Mouse (Mus musculus): ENCODE results near the gene Hpse. TPM values are rescaled to one million over a fixed set of nuclear protein-coding genes. Genes with fewer than 3 reads are reported as not detected.

Gene Hpse
- polyA plus RNA-seq, 1 experiment from 2014 or later: 1.8 TPM

DNA sequence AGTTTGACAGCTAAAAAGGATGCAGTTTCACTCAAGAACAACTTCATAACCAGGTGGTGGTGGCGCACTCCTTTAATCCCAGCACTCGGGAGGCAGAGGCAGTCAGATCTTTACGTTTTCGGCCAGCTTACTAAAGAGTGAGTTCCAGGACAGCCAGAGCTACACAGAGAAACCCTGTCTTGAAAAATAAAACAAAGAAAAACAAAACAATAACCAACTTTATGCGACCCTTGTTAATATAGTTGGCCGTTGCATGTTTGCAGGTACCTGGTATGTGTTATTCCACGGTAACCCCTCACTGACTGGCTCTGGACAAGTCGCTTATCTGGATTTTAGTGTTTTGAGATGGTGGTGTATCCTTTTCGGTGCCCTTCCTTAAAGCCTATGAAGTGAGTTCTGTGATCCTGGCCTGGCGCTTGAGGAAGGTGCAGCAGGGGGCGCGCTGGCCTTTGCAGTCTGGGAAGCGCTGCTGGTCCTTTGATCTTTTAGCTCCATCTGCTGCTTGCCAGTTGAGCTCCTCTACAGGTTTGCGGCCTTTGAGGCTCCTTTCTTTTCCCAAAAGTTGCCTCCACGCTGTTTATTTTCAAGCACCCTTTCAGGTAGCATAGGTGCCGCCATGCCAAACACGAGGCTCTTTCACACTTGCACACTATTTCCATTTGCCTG lies 44.7 kb downstream of the Hpse start, which contains the start of gene Coq2:
Coq2 (minus strand) TSS at position 430 of the 666 bp plus-strand sequence.
- Histone ChIP-seq H3K27ac (ENCODE audit: low read length) (peak within 1 kb of the TSS; percentile 44), H3K4me1 (ENCODE audit: control insufficient read depth, low read depth, low read length) (peaks cover 22% of the 10 kb centered on the region), H3K4me3 (ENCODE audit: low read depth, low read length) (peak within 1 kb of the TSS; percentile 74), H3K4me2 (ENCODE audit: low read depth, low read length) (peak within 1 kb of the TSS; percentile 86), H3K9ac (ENCODE audit: low read depth, low read length) (peak within 1 kb of the TSS; percentile 70), H3K27me3 (ENCODE audit: control insufficient read depth, insufficient read depth, low read depth, low read length) (no peaks in the 10 kb centered on the region), H3K36me3 (ENCODE audit: control insufficient read depth, insufficient read depth) (peaks cover 3% of the 10 kb centered on the region; the same call in 1 of the 2 replicates), H3K9me3 (replicated peaks; ENCODE audit: control insufficient read depth, low read length) (no peaks in the 10 kb centered on the region)
- ATAC-seq (ENCODE audit: low read depth): peak; percentile 64
- WGBS (ENCODE audit: insufficient replicate concordance): 6% methylated on average over 17 of the region's 17 CpGs

DNA sequence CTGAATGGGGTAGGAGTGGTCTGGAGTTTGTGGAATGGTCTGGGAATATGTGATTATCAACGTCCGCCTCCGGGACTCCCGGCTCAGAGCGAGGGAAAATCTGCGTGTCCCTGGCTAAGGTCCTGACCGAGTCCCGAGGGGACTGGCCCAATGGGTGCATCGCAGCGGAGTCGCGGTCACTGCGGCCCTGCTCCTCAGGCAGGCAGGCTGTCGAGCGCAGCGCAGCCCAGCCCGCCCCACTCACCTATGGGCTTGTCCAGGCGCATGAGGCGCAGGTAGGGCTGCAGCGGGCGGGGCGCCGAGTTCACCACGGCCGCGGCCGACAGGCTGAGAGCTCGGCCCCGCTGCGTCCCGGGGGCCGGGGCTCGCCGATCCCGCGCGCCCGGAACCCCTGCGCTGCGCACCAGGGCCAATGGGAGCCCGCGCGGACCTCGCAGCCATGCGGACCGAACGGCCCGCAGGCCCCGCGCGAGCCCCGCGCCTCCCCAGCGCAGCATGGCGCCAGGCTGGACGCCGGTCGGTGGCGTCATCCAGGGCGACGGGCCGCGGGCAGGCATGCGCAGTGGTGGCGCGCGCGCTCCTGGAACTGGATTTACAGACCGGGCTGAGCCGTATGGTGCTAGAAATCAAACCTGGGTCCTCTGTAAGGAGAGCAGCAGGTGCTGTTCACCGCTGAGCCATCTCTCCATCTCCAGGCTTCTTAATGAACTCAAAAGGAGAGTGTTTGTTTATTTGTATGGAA lies 45.6 kb downstream of the Hpse start:
- Histone ChIP-seq H3K36me3 (ENCODE audit: control insufficient read depth, insufficient read depth) (peaks cover 3% of the 10 kb centered on the region; the same call in 1 of the 2 replicates), H3K27ac (ENCODE audit: low read length) (peak overlapping the region; percentile 44; the same call in 1 of the 2 replicates), H3K4me3 (ENCODE audit: low read depth, low read length) (peak overlapping the region; percentile 74), H3K4me1 (ENCODE audit: control insufficient read depth, low read depth, low read length) (peaks cover 22% of the 10 kb centered on the region), H3K4me2 (ENCODE audit: low read depth, low read length) (peak overlapping the region; percentile 86), H3K9ac (ENCODE audit: low read depth, low read length) (peak overlapping the region; percentile 70), H3K9me3 (replicated peaks; ENCODE audit: control insufficient read depth, low read length) (no peaks in the 10 kb centered on the region), H3K27me3 (ENCODE audit: control insufficient read depth, insufficient read depth, low read depth, low read length) (no peaks in the 10 kb centered on the region)
- ATAC-seq (ENCODE audit: low read depth): peak; percentile 94
- WGBS (ENCODE audit: insufficient replicate concordance): under 1% methylated on average over 71 of the region's 71 CpGs

DNA sequence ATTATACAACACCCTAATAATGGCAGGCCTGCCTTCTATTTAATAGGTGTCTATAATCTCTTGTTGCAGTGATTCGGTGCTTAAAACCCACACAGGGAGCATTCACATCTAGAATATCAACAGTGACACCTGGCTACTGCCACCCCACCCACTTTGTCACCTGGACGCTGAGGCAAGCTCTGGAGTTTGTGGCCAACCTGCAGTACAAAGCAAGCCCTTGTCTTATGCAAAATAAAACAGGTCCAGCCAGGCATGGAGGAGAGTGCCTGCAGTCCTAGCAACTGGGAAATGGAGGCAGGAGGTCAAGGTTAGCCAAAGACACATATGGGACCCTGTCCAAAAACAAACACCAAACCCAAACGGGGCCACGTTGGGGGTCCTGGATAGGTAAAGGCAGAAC lies 47.1 kb downstream of the Hpse start:
- no peak for ATAC-seq (ENCODE audit: low read depth)
- peaks cover 3% of the 10 kb centered on the region; the same call in 1 of the 2 replicates for H3K36me3 ChIP-seq (ENCODE audit: control insufficient read depth, insufficient read depth)
- H3K4me2 ChIP-seq (ENCODE audit: low read depth, low read length): no peak overlapping the region
- no peaks in the 10 kb centered on the region for H3K27me3 ChIP-seq (ENCODE audit: control insufficient read depth, insufficient read depth, low read depth, low read length)
- WGBS (ENCODE audit: insufficient replicate concordance): 63% methylated on average over 4 of the region's 4 CpGs
- no peak overlapping the region for H3K27ac ChIP-seq (ENCODE audit: low read length)
- H3K9me3 ChIP-seq (replicated peaks; ENCODE audit: control insufficient read depth, low read length): no peaks in the 10 kb centered on the region
- no peak overlapping the region for H3K4me3 ChIP-seq (ENCODE audit: low read depth, low read length)
- H3K9ac ChIP-seq (ENCODE audit: low read depth, low read length): no peak overlapping the region
- H3K4me1 ChIP-seq (ENCODE audit: control insufficient read depth, low read depth, low read length): peaks cover 22% of the 10 kb centered on the region

DNA sequence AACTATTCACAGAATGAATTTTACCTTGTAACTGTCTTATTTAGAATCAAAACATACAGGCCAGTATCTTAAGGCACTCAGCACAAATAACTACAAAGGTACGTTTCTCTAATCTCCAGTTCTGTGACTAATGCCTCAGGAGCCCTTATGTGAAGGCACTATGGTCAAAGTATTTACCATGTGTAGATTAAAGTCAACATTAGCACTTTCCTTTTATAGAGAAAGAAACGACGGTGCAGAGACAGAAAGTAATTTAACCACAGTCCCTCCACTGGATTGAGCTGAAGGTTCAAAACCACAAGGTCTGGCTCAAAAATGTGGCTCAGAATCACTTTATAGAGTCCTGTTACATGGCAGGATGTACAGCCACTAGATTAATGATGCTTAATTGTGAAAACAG lies 47.6 kb downstream of the Hpse start:
- H3K27ac ChIP-seq (ENCODE audit: low read length): no peak overlapping the region
- no peaks in the 10 kb centered on the region for H3K9me3 ChIP-seq (replicated peaks; ENCODE audit: control insufficient read depth, low read length)
- no peak overlapping the region for H3K4me3 ChIP-seq (ENCODE audit: low read depth, low read length)
- H3K27me3 ChIP-seq (ENCODE audit: control insufficient read depth, insufficient read depth, low read depth, low read length): no peaks in the 10 kb centered on the region
- WGBS (ENCODE audit: insufficient replicate concordance): 44% methylated on average over 3 of the region's 3 CpGs
- no peak overlapping the region for H3K9ac ChIP-seq (ENCODE audit: low read depth, low read length)
- no peak overlapping the region for H3K4me2 ChIP-seq (ENCODE audit: low read depth, low read length)
- H3K4me1 ChIP-seq (ENCODE audit: control insufficient read depth, low read depth, low read length): peaks cover 22% of the 10 kb centered on the region
- no peak for ATAC-seq (ENCODE audit: low read depth)
- H3K36me3 ChIP-seq (ENCODE audit: control insufficient read depth, insufficient read depth): peaks cover 3% of the 10 kb centered on the region; the same call in 1 of the 2 replicates

DNA sequence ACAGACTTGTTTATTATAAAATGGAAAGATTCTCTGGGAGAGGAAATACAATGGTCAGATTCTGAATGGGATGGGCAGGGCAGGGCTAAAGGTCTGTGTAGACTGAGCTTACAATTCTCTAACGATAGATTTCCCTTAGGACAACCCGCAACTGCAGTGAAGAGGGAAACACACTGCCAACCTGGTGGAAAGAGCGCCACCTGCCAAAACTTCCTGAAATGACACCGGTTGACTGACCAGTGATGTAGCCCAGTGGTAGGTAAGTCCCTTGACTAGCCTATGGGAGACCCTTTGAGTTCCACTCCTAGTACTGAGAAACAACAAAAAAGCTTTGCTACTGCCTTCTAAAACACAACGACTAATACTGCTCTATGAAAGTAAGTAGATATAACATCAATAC lies 48.1 kb downstream of the Hpse start:
- ATAC-seq (ENCODE audit: low read depth): no peak
- 24% methylated on average over 5 of the region's 5 CpGs for WGBS (ENCODE audit: insufficient replicate concordance)
- Histone ChIP-seq H3K9me3 (replicated peaks; ENCODE audit: control insufficient read depth, low read length) (no peaks in the 10 kb centered on the region), H3K4me2 (ENCODE audit: low read depth, low read length) (no peak overlapping the region), H3K4me3 (ENCODE audit: low read depth, low read length) (no peak overlapping the region), H3K9ac (ENCODE audit: low read depth, low read length) (no peak overlapping the region), H3K36me3 (ENCODE audit: control insufficient read depth, insufficient read depth) (peaks cover 4% of the 10 kb centered on the region), H3K27ac (ENCODE audit: low read length) (no peak overlapping the region), H3K4me1 (ENCODE audit: control insufficient read depth, low read depth, low read length) (peaks cover 22% of the 10 kb centered on the region), H3K27me3 (ENCODE audit: control insufficient read depth, insufficient read depth, low read depth, low read length) (no peaks in the 10 kb centered on the region)

DNA sequence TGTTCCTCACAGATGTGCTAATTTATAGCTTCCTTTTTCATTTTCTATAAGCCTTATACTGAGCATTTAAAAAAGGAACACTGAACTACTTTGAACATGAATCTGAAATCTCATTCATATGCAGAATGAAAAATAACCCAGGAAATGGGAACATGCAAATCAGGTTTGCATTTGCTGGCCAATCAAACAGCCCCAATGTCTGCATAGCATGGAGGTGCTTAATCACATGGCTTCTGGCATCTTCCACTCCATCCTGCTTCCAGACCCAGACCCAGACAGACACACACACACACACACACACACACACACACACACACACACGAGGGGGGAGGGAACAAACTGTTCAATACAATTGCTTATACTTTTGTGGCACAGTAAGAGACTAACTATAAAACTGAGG lies 52.6 kb downstream of the Hpse start:
- Histone ChIP-seq H3K4me1 (ENCODE audit: control insufficient read depth, low read depth, low read length) (peaks cover 2% of the 10 kb centered on the region), H3K27me3 (ENCODE audit: control insufficient read depth, insufficient read depth, low read depth, low read length) (no peaks in the 10 kb centered on the region), H3K9ac (ENCODE audit: low read depth, low read length) (no peak overlapping the region), H3K27ac (ENCODE audit: low read length) (no peak overlapping the region), H3K36me3 (ENCODE audit: control insufficient read depth, insufficient read depth) (peaks cover 6% of the 10 kb centered on the region), H3K9me3 (replicated peaks; ENCODE audit: control insufficient read depth, low read length) (no peaks in the 10 kb centered on the region), H3K4me3 (ENCODE audit: low read depth, low read length) (no peak overlapping the region), H3K4me2 (ENCODE audit: low read depth, low read length) (no peak overlapping the region)
- 67% methylated on average over 1 of the region's 1 CpGs for WGBS (ENCODE audit: insufficient replicate concordance)
- no peak for ATAC-seq (ENCODE audit: low read depth)

DNA sequence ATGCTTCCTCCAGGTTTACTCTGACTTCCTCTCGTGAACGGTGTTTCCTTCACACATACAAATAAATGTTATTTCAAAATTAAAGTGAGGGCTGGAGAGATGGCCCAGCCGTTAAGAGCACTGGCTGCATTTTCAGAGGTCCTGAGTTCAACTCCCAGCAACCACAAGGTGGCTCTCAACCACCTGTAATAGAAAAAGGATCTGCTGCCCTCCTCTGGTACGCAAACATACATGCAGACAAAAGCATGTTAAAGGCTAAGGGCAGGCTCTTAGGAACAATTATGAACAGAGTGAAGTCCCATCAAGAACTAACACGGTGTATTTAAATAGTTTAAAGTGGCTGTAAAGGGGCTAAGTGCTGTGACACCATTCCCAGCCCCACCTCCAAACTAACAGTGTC lies 55.7 kb downstream of the Hpse start:
- H3K27ac ChIP-seq (ENCODE audit: low read length): no peak overlapping the region
- no peaks in the 10 kb centered on the region for H3K9me3 ChIP-seq (replicated peaks; ENCODE audit: control insufficient read depth, low read length)
- 37% methylated on average over 5 of the region's 5 CpGs for WGBS (ENCODE audit: insufficient replicate concordance)
- no peak overlapping the region for H3K4me3 ChIP-seq (ENCODE audit: low read depth, low read length)
- H3K36me3 ChIP-seq (ENCODE audit: control insufficient read depth, insufficient read depth): peaks cover 3% of the 10 kb centered on the region; the same call in 1 of the 2 replicates
- no peak overlapping the region for H3K4me2 ChIP-seq (ENCODE audit: low read depth, low read length)
- ATAC-seq (ENCODE audit: low read depth): no peak
- H3K4me1 ChIP-seq (ENCODE audit: control insufficient read depth, low read depth, low read length): no peaks in the 10 kb centered on the region; the same call in none of the 2 replicates
- H3K27me3 ChIP-seq (ENCODE audit: control insufficient read depth, insufficient read depth, low read depth, low read length): no peaks in the 10 kb centered on the region
- H3K9ac ChIP-seq (ENCODE audit: low read depth, low read length): no peak overlapping the region

DNA sequence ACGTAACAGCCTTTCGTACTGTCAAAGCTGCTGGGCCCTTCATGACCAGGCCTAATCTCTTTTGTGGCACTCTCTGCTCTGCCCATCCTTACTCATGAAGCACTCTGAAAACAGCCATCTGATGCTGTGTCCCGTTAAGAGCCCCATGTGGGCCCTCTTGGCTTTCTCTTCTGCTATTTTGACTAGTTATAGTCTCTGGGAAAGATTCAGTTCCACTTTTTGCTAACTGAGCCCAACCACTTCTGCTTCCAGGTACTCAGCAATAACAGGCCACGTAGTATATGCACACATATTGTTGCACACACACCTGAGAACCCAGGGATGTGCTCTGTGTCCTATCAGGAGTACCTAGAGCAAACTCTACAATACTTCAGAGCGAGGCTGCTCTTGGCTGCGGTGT lies 56.5 kb downstream of the Hpse start:
- H3K9ac ChIP-seq (ENCODE audit: low read depth, low read length): no peak overlapping the region
- H3K27ac ChIP-seq (ENCODE audit: low read length): peak overlapping the region; percentile 39; the same call in 1 of the 2 replicates
- no peaks in the 10 kb centered on the region for H3K27me3 ChIP-seq (ENCODE audit: control insufficient read depth, insufficient read depth, low read depth, low read length)
- no peak overlapping the region for H3K4me2 ChIP-seq (ENCODE audit: low read depth, low read length)
- 67% methylated on average over 6 of the region's 6 CpGs for WGBS (ENCODE audit: insufficient replicate concordance)
- H3K4me1 ChIP-seq (ENCODE audit: control insufficient read depth, low read depth, low read length): no peaks in the 10 kb centered on the region; the same call in none of the 2 replicates
- peaks cover 3% of the 10 kb centered on the region; the same call in 1 of the 2 replicates for H3K36me3 ChIP-seq (ENCODE audit: control insufficient read depth, insufficient read depth)
- no peak overlapping the region for H3K4me3 ChIP-seq (ENCODE audit: low read depth, low read length)
- no peak for ATAC-seq (ENCODE audit: low read depth)
- no peaks in the 10 kb centered on the region for H3K9me3 ChIP-seq (replicated peaks; ENCODE audit: control insufficient read depth, low read length)

DNA sequence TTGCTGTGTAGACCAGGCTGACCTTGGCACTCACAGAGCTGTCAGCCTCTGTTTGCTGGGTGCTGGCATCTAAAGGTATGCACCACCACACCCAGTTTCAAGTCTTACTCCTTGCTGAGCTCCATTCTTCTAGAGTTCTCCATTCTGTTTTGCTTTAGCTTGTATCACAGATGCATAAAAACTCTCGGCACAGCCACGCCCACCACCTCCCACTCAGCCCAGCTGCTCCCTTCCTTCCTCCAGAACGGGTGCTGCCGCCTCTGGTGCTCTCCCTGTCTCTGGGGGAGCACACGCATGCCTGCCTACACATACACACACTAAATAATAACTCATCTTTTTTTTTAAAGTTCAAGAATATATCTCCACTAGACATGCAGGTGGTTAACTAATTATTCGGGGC lies 61.1 kb downstream of the Hpse start:
- no peaks in the 10 kb centered on the region; the same call in none of the 2 replicates for H3K4me1 ChIP-seq (ENCODE audit: control insufficient read depth, low read depth, low read length)
- H3K27ac ChIP-seq (ENCODE audit: low read length): no peak overlapping the region
- H3K4me3 ChIP-seq (ENCODE audit: low read depth, low read length): no peak overlapping the region
- H3K9me3 ChIP-seq (replicated peaks; ENCODE audit: control insufficient read depth, low read length): no peaks in the 10 kb centered on the region
- WGBS (ENCODE audit: insufficient replicate concordance): 57% methylated on average over 6 of the region's 6 CpGs
- peaks cover 4% of the 10 kb centered on the region; the same call in 1 of the 2 replicates for H3K36me3 ChIP-seq (ENCODE audit: control insufficient read depth, insufficient read depth)
- H3K9ac ChIP-seq (ENCODE audit: low read depth, low read length): no peak overlapping the region
- ATAC-seq (ENCODE audit: low read depth): no peak
- no peak overlapping the region for H3K4me2 ChIP-seq (ENCODE audit: low read depth, low read length)
- H3K27me3 ChIP-seq (ENCODE audit: control insufficient read depth, insufficient read depth, low read depth, low read length): no peaks in the 10 kb centered on the region

Measured in liver, embryonic 16.5 days (tissue).